Mouse (Mus musculus) thymus, adult 2 months (tissue): ENCODE data around the gene Glt8d2. TPM values are rescaled to one million over a fixed set of nuclear protein-coding genes. Genes with fewer than 3 reads are reported as not detected.

Experiments used
- DNase-seq: peaks from one replicate; pipeline ENCODE4 v3.0.0; 2021
- H3K27ac ChIP-seq: fragments of 200-500 bp; 2 replicates; pipeline ENCODE4 v1.5.1; 2012; ENCODE audit warnings: low read length, control low read depth; ENCODE audit not compliant: control insufficient read depth, insufficient read depth
- H3K27me3 ChIP-seq: fragments of 200-500 bp; 2 replicates; pipeline ENCODE4 v1.6.1; 2012; ENCODE audit warnings: mild to moderate bottlenecking, low read length, moderate library complexity, mixed read lengths; ENCODE audit not compliant: control insufficient read depth, insufficient read depth
- H3K36me3 ChIP-seq: fragments of 200-500 bp; 2 replicates; pipeline ENCODE4 v1.6.1; 2012; ENCODE audit warnings: mild to moderate bottlenecking, low read length, moderate library complexity; ENCODE audit not compliant: control insufficient read depth, insufficient read depth
- H3K4me1 ChIP-seq: fragments of 200-500 bp; replicated peaks from 2 replicates; pipeline ENCODE4 v1.6.1; 2012; ENCODE audit warnings: low read length; ENCODE audit not compliant: control insufficient read depth, insufficient read depth
- H3K4me3 ChIP-seq: fragments of 200-500 bp; 2 replicates; pipeline ENCODE4 v1.5.1; 2012; ENCODE audit warnings: mild to moderate bottlenecking, low read length, control low read depth, moderate library complexity; ENCODE audit not compliant: control insufficient read depth, insufficient read depth
- CTCF ChIP-seq: fragments of 200-500 bp; IDR thresholded peaks from 2 replicates; pipeline ENCODE4 v1.5.1; 2012; ENCODE audit warnings: mild to moderate bottlenecking, control low read depth, low read length, moderate library complexity, borderline replicate concordance; ENCODE audit not compliant: control insufficient read depth, poor library complexity, insufficient read depth; ENCODE audit errors: extremely low read depth
- POLR2A ChIP-seq: fragments of 200-500 bp; IDR thresholded peaks from 2 replicates; pipeline ENCODE4 v1.6.1; 2012; ENCODE audit warnings: mild to moderate bottlenecking, low read length, control low read depth, moderate library complexity; ENCODE audit not compliant: control insufficient read depth, poor library complexity, insufficient read depth; ENCODE audit errors: extremely low read depth
- WGBS: fragments of 180-500 bp; shearing (Covaris S2); methylation state at CpG from one replicate; pipeline ENCODE4 v1.1.7; 2018; 5-methylcytosine and 5-hydroxymethylcytosine counted together
- polyA plus RNA-seq: library from polyadenylated mRNA; depleted of rRNA; stranded (reverse); fragments of >200 nt; gene quantifications from 2 replicates; pipeline ENCODE4 v1.2.3, GENCODE M21; 2012

Glt8d2 gene
- polyA plus RNA-seq, 1 experiment = 8.9 TPM

GRCm38 (mm10) chr10:82652625-82653024 lies 37.8 kb downstream of the Glt8d2 start:
- H3K4me1 ChIP-seq = no peaks in the 10 kb centered on the region
- no peak overlapping the region for H3K27ac ChIP-seq
- no peaks in the 10 kb centered on the region for H3K27me3 ChIP-seq
- no peak for TF ChIP-seq POLR2A
- TF ChIP-seq CTCF = no peak
- no peak overlapping the region for H3K4me3 ChIP-seq
- peaks cover 34% of the 10 kb centered on the region for H3K36me3 ChIP-seq
- DNase-seq = no peak
- 90% methylated on average over 5 of the region's 5 CpGs for WGBS

DNA sequence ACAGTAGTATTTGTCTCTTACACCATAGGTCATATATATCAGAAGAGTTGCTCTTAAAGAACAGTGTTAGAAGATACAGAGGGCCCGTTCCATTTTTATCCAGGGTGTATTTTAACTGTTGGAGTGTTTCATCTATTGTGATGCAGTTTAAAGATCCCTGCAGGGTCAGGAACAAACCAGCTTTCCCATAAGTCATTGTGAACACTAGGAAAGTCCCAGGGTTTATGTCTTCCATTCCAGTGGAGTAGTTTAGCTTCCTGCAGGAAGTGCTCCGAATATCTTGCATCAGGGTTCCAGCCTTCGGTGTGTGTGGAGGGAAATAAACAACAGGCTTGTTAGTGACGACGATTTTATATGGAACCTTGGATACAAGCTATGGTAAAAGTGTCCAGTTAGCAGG lies 39.2 kb downstream of the Glt8d2 start:
- Histone ChIP-seq H3K4me1 (no peaks in the 10 kb centered on the region), H3K27me3 (no peaks in the 10 kb centered on the region), H3K27ac (no peak overlapping the region), H3K4me3 (no peak overlapping the region), H3K36me3 (peaks cover 48% of the 10 kb centered on the region)
- no peak for TF ChIP-seq POLR2A
- TF ChIP-seq CTCF = no peak
- DNase-seq = no peak
- WGBS = 90% methylated on average over 5 of the region's 5 CpGs

DNA sequence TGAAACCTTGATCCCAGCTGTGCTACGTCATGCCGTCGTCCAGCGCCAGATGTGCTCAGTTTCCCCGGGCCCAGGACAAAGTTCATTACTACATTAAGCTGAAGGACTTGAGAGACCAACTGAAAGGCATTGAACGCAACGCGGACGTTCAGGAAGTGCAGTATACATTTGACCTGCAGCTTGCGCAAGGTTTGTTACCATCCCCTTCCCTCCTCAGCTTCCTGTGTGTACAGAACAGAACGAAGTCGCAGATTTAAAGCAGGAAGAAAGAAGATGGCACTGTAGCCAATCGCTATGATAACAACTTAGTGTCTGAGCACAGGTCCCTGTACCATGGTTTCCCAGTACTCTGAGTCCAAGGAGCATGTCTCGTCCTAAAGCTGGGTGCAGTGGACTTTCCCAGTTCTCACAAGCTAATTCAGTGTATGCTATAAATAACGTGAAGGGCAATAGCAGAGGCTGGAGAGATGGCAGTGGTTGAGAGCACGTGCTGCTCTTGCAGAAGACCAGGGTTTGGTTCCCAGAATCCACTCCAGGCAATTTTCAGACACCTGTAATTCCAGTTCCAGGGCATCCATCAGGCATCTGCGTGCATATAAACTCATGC lies 43.1 kb downstream of the Glt8d2 start:
- no peaks in the 10 kb centered on the region for H3K4me1 ChIP-seq
- TF ChIP-seq POLR2A (no peak), CTCF (no peak)

DNA sequence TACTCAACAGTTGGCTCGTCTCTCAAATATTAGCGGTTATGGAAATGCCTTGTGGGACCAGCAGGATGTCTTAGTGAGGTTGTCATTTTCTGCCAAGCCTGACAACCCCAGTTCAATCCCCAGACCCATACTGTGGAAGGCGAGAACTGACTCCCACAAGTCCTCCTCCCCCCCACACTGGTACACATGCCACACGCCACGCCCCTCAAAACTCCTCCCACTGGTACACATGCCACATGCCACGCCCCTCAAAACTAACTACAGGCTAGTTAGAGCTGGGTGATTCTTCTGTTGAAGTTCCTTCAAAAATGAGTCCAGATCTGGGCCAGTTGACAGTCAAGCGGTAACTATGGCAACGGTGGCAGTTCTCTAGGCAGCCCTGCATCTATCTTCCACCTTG lies 44.4 kb downstream of the Glt8d2 start:
- H3K4me1 ChIP-seq = no peaks in the 10 kb centered on the region
- H3K4me3 ChIP-seq = no peak overlapping the region
- no peak for DNase-seq
- no peak overlapping the region for H3K27ac ChIP-seq
- no peaks in the 10 kb centered on the region for H3K27me3 ChIP-seq
- TF ChIP-seq POLR2A = no peak
- no peak for TF ChIP-seq CTCF
- peaks cover 76% of the 10 kb centered on the region for H3K36me3 ChIP-seq
- 97% methylated on average over 8 of the region's 8 CpGs for WGBS

More for the DNA sequence above, 43.1 kb downstream of the Glt8d2 start:
- no peak for DNase-seq
- H3K27me3 ChIP-seq = no peaks in the 10 kb centered on the region
- peaks cover 75% of the 10 kb centered on the region for H3K36me3 ChIP-seq
- 97% methylated on average over 17 of the region's 17 CpGs for WGBS
- H3K4me3 ChIP-seq = no peak overlapping the region
- H3K27ac ChIP-seq = no peak overlapping the region

- no peak overlapping the region for H3K4me3 ChIP-seq
- 97% methylated on average over 9 of the region's 9 CpGs for WGBS
- TF ChIP-seq POLR2A (no peak), CTCF (no peak)
- H3K36me3 ChIP-seq = peaks cover 80% of the 10 kb centered on the region
- no peak overlapping the region for H3K27ac ChIP-seq
- no peaks in the 10 kb centered on the region for H3K27me3 ChIP-seq
- DNase-seq = no peak
- H3K4me1 ChIP-seq = no peaks in the 10 kb centered on the region
These were observed 49.0 kb downstream of the Glt8d2 start for GRCm38 (mm10) chr10:82641481-82641880.

DNA sequence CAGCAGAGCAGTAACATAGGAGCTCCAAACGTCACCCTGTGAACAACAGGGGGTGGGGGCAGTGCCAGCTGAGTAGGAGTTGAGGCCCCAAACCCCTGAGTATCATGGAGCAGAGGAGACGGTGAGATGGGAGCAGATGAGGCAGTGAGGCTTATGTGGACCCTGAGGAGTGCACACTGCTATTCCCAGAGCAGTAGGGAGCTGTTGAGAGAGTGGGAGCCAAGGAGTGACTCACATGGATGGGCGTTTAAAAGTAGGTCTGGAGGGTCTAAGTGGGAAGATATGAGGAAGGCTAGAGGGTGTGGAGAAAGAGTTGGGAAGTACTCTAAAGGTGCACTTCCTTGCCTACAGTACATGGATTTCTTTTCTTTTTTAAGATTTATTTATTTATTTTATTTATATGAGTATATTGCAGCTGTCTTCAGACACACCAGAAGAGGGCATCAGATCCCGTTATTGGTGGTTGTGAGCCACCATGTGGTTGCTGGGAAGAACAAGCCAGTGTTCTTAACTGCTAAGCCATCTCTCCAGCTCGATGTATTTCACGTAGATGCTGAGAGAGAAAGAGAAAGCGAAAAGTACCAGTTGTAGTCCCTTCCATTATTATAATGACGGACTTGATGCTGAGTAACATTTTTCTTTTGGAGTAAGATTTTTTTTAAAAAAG lies 51.3 kb downstream of the Glt8d2 start:
- 97% methylated on average over 8 of the region's 8 CpGs for WGBS
- no peak overlapping the region for H3K27ac ChIP-seq
- no peak overlapping the region for H3K4me3 ChIP-seq
- TF ChIP-seq POLR2A (no peak), CTCF (no peak)
- no peak for DNase-seq
- H3K27me3 ChIP-seq = no peaks in the 10 kb centered on the region
- peaks cover 60% of the 10 kb centered on the region for H3K36me3 ChIP-seq
- H3K4me1 ChIP-seq = no peaks in the 10 kb centered on the region

GRCm38 (mm10) chr10:82636321-82636720 lies 54.1 kb downstream of the Glt8d2 start:
- H3K27me3 ChIP-seq = no peaks in the 10 kb centered on the region
- no peak for TF ChIP-seq POLR2A
- no peak for TF ChIP-seq CTCF
- H3K4me1 ChIP-seq = 0 out of 2 replicates have a peak, but pooled peaks cover 4% of the 10 kb centered on the region
- no peak overlapping the region for H3K4me3 ChIP-seq
- H3K36me3 ChIP-seq = peaks cover 33% of the 10 kb centered on the region
- 97% methylated on average over 3 of the region's 3 CpGs for WGBS
- no peak for DNase-seq
- H3K27ac ChIP-seq = no peak overlapping the region
